Mouse (Mus musculus): Measurements from ENCODE around the gene Rbak. TPM values are rescaled to one million over a fixed set of nuclear protein-coding genes. Genes with fewer than 3 reads are reported as not detected.

Rbak gene
- polyA plus RNA-seq, 1 experiment from 2014 or later: 4.6 TPM

DNA sequence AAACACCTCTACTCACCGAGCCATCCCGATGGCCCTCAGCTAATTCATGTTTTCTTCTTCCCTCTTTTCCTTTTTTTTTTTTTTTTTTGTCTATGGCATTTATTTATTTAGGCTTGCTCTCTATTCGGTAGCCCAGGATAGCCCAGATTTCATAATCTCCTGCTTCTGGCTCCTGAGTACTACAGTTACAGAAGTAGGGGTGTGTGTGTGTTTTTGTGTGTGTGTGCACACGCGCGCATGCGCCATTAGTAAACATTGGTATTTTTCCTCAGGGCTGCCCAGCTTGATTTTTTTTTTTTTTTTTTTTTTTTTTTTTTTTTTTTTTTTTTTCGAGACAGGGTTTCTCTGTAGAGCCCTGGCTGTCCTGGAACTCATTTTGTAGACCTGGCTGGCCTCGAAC, 54.5 kb downstream of the Rbak start:
- no peaks in the 10 kb centered on the region for H3K36me3 ChIP-seq (ENCODE audit: inconsistent target)
- H3K4me3 ChIP-seq (ENCODE audit: inconsistent target): no peak overlapping the region
- no peaks in the 10 kb centered on the region for H3K79me2 ChIP-seq (ENCODE audit: inconsistent target)
- 86% methylated on average over 3 of the region's 9 CpGs for WGBS (ENCODE audit: missing documents)
- H3K27ac ChIP-seq: no peak overlapping the region

DNA sequence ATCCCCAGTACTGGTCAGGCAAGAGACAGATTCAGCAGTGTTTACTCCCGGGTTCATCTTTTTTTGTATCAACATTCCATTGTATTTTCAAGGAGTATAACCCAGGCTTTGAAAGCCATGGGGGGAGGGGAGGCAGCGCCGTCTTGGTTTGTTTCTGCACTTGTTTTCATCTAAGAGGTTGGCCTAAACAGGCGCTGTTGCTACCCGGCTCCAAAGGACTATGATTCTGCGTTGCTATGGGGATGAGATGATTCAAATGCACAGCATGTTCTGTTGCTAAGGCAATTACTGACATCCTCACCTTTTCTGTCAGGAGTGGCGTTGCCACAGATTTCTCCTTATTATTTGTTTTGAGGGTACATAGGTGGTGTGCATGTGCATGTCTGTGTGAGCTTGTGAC, 55.0 kb downstream of the Rbak start:
- WGBS (ENCODE audit: missing documents): 87% methylated on average over 7 of the region's 7 CpGs
- no peaks in the 10 kb centered on the region for H3K36me3 ChIP-seq (ENCODE audit: inconsistent target)
- H3K27ac ChIP-seq: no peak overlapping the region
- no peaks in the 10 kb centered on the region for H3K79me2 ChIP-seq (ENCODE audit: inconsistent target)
- H3K4me3 ChIP-seq (ENCODE audit: inconsistent target): no peak overlapping the region

GRCm38 (mm10) chr5:143124805-143125378, 55.7 kb downstream of the Rbak start:
- 93% methylated on average over 3 of the region's 4 CpGs for WGBS (ENCODE audit: missing documents)
- no peaks in the 10 kb centered on the region for H3K79me2 ChIP-seq (ENCODE audit: inconsistent target)
- no peak overlapping the region for H3K27ac ChIP-seq
- H3K36me3 ChIP-seq (ENCODE audit: inconsistent target): no peaks in the 10 kb centered on the region
- H3K4me3 ChIP-seq (ENCODE audit: inconsistent target): no peak overlapping the region

- WGBS (ENCODE audit: missing documents): 78% methylated on average over 1 of the region's 1 CpGs
- no peak overlapping the region for H3K27ac ChIP-seq
- no peaks in the 10 kb centered on the region for H3K36me3 ChIP-seq (ENCODE audit: inconsistent target)
- H3K79me2 ChIP-seq (ENCODE audit: inconsistent target): no peaks in the 10 kb centered on the region
- H3K4me3 ChIP-seq (ENCODE audit: inconsistent target): no peak overlapping the region
Observed at GRCm38 (mm10) chr5:143122673-143123072, 57.9 kb downstream of the Rbak start.

Other genes with a start within 250 kb of the Rbak start
- gene Fscn1, start 220.4 kb downstream of the Rbak start, polyA plus RNA-seq (2018): 0.81 to 1.8 TPM (median 0.94 TPM) in 3 replicates
- 21.4 to 26.2 TPM (median 23.3 TPM) in 3 replicates for gene Rnf216, start 67.8 kb downstream of the Rbak start, polyA plus RNA-seq (2018)
- gene Olfr718-ps1, start 33.2 kb downstream of the Rbak start, polyA plus RNA-seq (2018): not detected in 3 replicates
- gene Spdye4b, start 242 bp upstream of the Rbak start, polyA plus RNA-seq (2018): not detected in 3 replicates
- gene Spdye4a, start 46.1 kb upstream of the Rbak start, polyA plus RNA-seq (2018): not detected in 3 replicates
- 4.7 to 6.0 TPM (median 5.2 TPM) in 3 replicates for gene Zfp12, start 54.4 kb upstream of the Rbak start, polyA plus RNA-seq (2018)
- gene Zfp316, start 89.2 kb upstream of the Rbak start, polyA plus RNA-seq (2018): 2.5 TPM in 3 replicates
- not detected in 3 replicates for gene Zfp853, start 112.8 kb upstream of the Rbak start, polyA plus RNA-seq (2018)
- gene E130309D02Rik, start 134.6 kb upstream of the Rbak start, polyA plus RNA-seq (2018): 11.1 to 17.3 TPM (median 13.0 TPM) in 3 replicates
- 26.9 to 33.6 TPM (median 31.4 TPM) in 3 replicates for gene Zdhhc4, start 148.5 kb upstream of the Rbak start, polyA plus RNA-seq (2018)
- not detected in 3 replicates for gene Grid2ip, start 176.6 kb upstream of the Rbak start, polyA plus RNA-seq (2018)
- gene Kdelr2, start 223.1 kb upstream of the Rbak start, polyA plus RNA-seq (2018): 32.5 to 65.4 TPM (median 39.8 TPM) in 3 replicates

All from macrophage (primary cell).